Mouse (Mus musculus) stomach, postnatal 0 days (tissue): ENCODE data around the gene Mfrp.

Source experiments
- CTCF ChIP-seq: IDR thresholded peaks from 2 replicates; pipeline ENCODE4 v1.5.1; 2016; ENCODE audit warnings: antibody characterized with exemption, low read depth, mild to moderate bottlenecking, moderate library complexity
- EP300 ChIP-seq: optimal IDR thresholded peaks from 2 replicates; pipeline ENCODE3; 2016; ENCODE audit warnings: antibody characterized with exemption

GRCm38 (mm10) chr9:44141951-44142350, 40.4 kb downstream of the Mfrp start:
- TF ChIP-seq CTCF (no peak), EP300 (no peak)
